Mouse (Mus musculus) C2C12 (cell line): ENCODE measurements around the gene Emilin1.

Experiments used
- CTCF ChIP-seq: IDR thresholded peaks from one replicate; pipeline ENCODE4 v1.5.1; 2011; ENCODE audit not compliant: control insufficient read depth, insufficient read depth, insufficient read length
- FOSL1 ChIP-seq: IDR thresholded peaks from one replicate; pipeline ENCODE4 v1.8.0; 2011; ENCODE audit warnings: mild to moderate bottlenecking, low read length; ENCODE audit not compliant: poor library complexity, insufficient read depth, severe bottlenecking
- MYOG ChIP-seq: IDR thresholded peaks from one replicate; pipeline ENCODE4 v1.6.1; 2011; ENCODE audit not compliant: control insufficient read depth, insufficient read length; ENCODE audit errors: extremely low read depth
- USF1 ChIP-seq: IDR thresholded peaks from one replicate; pipeline ENCODE4 v1.6.1; 2011; ENCODE audit warnings: low read depth, mild to moderate bottlenecking, control low read depth, moderate library complexity

- TF ChIP-seq CTCF (no peak), USF1 (peak; percentile 41), FOSL1 (no peak), MYOG (no peak)
Measured at GRCm38 (mm10) chr5:30901860-30902259, 11.3 kb upstream of the Emilin1 start.
